Mouse (Mus musculus): Measurements from ENCODE around the gene Tcf25. TPM values are rescaled to one million over a fixed set of nuclear protein-coding genes. Genes with fewer than 3 reads are reported as not detected.

The Tcf25 gene
- 100 to 1,000 TPM; 568 to 614 TPM for total RNA-seq (2021)

DNA sequence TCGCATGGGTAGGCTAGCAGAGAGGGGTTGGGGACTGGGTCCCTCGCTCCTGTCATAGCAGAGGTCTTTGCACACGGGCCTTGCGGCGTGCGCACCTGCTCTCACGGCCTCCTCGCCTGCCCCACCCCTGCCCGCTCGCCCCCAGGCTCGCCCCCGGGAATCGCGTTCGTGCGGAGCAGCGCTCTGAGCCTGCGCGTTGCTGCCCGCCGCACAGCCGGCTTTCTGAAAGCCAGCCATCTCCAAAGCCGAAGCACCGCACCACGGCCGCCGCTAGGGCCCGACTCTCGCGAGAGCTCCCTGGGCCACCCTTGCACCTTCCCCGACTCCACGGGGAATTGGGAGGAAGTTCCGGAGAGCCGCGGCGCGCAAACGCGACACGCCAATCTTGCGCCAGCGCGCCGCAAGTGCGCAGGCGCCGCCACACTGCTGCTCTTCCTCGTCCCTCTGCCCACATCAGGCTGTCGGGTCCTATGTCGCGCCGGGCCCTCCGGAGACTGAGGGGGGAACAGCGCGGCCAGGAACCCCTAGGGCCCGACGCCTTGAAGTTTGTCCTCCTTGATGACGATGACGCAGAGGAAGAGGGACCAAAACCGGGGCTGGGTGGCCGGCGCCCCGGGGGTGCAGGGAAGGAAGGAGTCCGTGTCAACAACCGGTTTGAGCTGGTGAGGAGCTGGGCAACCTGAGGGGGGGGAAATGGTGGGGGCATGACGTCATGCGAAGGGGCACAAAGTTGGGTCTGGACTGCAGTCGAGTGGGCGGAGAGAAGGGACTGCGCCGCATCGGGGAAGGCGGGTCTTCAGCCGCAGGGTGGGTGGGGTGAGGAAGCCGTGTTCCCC is at the start of gene Tcf25:
TSS of gene Tcf25 (plus strand) at position 351 of the 836 bp plus-strand sequence.
- DNase-seq (ENCODE audit: low spot score in 2 of 2): peak; percentile 96 to 98

DNA sequence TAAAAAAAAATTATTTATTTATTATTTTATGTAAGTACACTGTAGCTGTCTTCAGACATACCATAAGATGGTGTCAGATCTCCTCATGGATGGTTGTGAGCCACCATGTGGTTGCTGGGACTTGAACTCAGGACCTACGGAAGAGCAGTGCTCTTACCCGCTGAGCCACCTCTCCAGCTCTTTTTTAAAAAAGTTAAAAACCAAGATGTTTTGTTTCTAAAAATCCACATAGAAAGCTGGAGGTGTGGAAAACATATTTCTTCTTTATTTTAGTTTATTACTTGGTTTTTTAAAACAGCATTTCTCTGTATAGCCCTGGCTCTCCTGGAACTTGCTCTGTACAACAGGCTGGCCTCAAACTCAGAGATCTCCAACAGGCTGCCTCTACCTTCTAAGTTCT is 45.0 kb upstream of the Tcf25 start:
- DNase-seq (ENCODE audit: low spot score in 2 of 2): no peak
- intact Hi-C loops (cut with DNase I): no loop called here

More for the DNA sequence above, at the start of gene Tcf25:
- intact Hi-C loops (cut with DNase I): loop anchor here (5.0 kb wide), 1 partner anchor 121 kb away; the partner anchor contains the start of genes Vps9d1 and Zfp276

DNA sequence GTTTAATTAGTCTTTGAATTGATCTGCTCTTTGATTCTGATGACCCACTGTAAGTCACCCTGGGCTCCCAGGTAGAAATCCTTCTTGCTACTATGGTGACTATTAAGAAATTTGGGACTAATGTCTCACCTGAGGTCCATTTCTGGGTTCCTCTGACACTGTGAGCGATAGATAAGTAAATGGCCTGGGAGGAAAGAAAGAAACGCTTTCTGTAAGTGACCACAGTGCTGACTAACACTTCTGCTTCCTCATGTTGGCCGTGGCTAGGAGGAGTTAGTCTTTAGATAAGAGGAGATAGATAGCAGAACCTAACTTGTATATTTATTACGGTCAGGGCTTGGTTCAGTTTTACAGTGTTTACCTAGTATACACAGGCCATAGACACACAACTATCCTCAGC is 44.2 kb upstream of the Tcf25 start:
- DNase-seq (ENCODE audit: low spot score in 2 of 2): no peak
- intact Hi-C loops (cut with DNase I): no loop called here

DNA sequence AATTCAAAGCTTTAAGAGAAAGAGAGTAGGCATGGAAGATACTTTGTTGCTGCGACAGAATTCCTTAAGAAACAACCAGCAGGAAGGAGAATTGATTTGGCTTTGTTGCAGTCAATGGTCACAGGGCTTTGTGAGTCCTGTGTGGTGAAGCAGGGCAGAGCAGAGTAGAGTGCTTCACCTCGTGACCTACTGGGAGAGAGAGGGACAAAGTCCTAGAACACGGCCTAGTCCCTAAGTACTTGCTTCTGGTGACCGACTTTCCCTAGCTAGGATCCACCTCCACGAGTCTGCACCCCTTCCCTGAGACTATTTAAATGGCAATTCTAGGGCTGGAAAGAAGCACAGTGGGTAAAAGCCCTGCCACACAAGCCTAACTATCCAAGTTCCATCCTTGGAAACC is 43.6 kb upstream of the Tcf25 start:
- intact Hi-C loops (cut with DNase I): no loop called here

DNA sequence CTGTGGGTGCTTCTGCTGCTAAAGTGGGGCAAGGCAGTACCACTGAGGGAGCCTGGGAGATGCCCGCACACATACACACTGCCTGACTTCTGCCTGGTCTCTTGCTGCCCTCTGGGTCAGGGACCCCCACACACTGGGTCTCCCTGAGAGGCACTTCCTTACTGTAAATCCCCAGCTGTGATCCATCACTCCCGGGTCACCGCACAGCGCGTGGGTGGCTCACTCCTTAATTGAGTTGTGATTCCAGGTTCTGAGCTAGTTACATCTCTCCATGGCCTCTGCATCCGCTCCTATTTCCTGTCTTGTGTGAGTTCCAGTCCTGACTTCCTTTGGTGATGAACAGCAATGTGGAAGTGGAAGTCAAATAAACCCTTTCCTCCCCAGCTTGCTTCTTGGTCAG is 42.9 kb upstream of the Tcf25 start:
- intact Hi-C loops (cut with DNase I): no loop called here
- DNase-seq (ENCODE audit: low spot score in 2 of 2): no peak

More for the DNA sequence above, 43.6 kb upstream of the Tcf25 start:
- DNase-seq (ENCODE audit: low spot score in 2 of 2): no peak

DNA sequence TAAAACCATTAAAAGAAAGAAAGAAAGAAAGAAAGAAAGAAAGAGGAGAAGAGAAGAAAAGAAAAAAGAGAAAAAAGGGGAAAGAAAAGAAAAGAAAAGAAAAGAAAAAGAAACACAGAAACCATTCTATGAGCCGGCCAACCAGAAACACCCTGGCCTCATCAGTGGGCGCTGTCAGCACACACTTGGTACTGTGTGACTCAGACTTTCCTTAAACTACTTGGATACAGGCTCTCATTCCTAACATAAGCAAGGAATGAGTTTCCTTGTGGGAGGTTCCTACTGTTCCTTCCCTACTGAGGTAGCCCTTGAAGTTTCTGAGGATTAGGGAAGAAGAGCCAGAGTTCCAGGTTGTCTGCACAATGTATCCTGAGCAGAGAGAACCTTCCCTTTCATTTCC is 42.3 kb upstream of the Tcf25 start:
- intact Hi-C loops (cut with DNase I): no loop called here
- DNase-seq (ENCODE audit: low spot score in 2 of 2): peak in 1 of 2 experiments; percentile 79

DNA sequence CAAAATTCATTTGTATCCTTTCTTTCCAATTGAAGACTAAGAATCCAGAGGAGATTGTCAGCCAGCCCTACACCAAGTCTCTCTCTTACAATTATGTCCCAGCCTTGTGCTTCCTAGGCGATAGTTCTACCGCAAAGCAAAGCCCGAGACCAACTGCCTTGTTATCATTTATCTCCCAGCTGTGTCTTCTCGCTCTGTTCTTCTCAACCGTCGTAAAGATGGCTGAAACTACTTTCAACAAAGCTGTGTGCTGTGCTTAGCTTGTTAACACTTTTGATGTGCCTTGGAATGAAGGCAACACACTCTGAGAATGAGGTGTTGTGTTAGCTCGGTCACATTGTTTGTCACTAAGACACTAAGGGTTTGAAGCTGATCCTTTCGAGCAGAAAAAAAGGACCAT is 41.7 kb upstream of the Tcf25 start:
- intact Hi-C loops (cut with DNase I): no loop called here
- no peak for DNase-seq (ENCODE audit: low spot score in 2 of 2)

DNA sequence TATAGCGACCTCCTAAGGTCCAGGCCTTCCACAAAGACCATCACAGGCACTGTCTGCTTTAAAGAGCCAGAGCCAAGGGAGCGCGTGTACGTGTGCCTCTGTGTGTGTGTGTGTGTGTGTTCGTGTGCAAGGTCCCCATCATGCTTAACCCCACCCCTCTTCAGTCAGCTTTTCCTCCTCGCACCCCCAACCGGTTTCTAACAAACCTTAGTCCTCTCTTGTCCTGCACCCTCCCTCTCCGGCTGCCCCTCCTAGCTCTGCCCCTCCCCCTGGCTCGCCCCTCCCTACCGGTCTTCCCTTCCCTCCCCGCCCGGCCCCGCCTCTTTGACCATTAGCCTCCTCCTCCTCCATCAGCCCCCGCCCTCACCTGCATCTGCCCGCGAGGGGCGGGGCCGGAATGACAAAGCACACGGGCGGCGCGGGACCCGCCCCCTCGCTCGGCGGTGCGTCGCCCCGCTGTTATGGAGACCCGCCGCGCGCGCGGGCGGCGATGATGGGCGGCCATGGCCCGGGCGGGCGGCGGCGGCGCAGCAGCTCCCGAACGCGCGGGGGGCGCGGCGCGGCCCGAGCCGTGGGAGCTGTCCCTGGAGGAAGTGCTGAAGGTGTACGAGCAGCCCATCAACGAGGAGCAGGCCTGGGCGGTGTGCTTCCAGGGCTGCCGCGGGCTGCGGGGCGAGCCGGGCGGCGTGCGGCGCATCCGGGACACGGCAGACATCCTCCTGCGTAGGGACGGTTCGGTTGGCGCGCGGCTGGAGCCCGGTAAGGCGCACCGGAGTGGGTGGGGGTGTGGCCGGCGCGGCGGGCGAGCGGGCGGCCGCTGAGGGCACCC is 41.1 kb upstream of the Tcf25 start, which contains the start of gene Spire2:
TSS of gene Spire2 (plus strand) at position 452 of the 829 bp plus-strand sequence.
- intact Hi-C loops (cut with DNase I): no loop called here
- peak; percentile 49 to 74 for DNase-seq (ENCODE audit: low spot score in 2 of 2)

DNA sequence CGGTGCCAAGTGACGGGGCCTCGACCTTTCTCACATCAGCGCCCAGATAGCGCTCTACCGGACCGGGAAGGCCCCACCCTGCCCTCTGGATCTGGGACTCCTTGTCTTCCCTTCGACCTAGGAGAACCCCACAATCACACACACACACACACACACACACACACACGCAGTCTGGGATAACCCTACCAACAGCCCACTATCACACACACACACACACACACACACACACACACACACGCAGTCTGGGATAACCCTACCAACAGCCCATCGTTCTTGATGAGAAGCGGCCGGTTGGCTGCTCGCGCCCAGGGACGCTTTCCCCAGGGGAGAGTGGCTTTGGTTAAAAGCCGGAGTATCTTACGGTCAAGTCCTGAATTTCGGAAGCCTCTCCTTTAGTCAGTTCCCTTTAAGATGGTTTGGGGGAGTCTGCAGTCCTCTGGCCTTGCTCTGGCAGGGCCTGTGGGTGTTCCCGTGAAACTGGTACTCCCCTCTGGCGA is 40.4 kb upstream of the Tcf25 start:
- peak in 1 of 2 experiments; percentile 9 for DNase-seq (ENCODE audit: low spot score in 2 of 2)
- intact Hi-C loops (cut with DNase I): no loop called here

DNA sequence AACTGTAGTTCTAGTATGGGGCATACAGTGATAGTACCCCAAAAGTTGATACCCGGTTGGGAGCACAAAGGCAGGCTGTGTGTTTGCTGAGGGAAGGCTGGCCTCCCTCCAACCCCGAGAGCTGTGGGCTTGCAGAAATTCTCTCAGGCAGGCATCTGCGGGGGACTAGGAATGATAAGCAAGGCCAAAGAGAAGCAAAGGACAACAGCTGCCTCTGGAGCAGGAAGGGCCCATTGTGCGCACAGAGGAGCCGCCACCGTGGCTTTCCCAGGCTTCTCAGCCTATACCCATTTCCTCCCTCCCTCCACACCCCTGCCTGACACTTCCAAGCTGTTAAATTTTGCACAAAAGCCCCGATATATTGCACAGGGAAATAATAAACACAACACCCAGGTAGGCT is 39.7 kb upstream of the Tcf25 start:
- intact Hi-C loops (cut with DNase I): no loop called here
- peak in 1 of 2 experiments; percentile 42 for DNase-seq (ENCODE audit: low spot score in 2 of 2)

DNA sequence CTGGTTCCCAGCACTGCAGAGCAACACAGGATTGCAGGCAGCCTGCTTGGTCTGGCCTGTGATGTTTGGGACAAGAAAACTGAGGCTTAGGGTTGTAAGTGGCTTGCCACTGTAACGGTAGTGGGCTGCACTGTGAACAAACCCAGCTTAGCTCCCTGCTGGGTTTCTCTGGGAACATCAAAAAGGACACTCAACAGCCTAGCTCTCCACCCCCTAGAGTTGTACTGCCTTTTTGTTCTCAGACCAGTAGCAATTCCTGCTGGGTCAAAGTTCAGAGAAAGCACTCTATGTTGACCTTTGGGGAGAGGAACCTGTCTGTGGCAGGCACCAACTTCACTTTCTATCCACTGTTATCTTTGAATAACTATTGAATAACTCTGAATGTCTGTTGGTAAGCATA is 39.1 kb upstream of the Tcf25 start:
- intact Hi-C loops (cut with DNase I): no loop called here

DNA sequence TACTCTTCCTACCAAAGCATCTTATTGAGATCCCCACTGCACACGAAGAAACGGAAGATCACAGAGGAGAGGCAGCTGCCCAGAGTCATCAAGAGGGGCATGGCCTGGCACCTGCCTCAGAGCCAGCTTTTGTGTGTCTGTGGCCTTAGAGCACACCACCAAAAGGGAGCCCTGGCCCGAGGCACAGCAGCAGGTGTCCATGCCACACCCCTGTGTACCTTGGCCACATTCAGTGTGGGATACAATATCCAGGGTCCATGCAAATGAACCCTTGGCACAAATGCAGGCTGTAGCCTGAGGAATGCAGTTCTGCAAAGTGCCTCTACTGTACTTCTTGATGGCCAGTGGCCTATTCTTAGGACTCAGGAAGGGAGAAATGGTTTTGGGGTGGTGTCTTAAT is 36.1 kb upstream of the Tcf25 start:
- no peak for DNase-seq (ENCODE audit: low spot score in 2 of 2)

More for the DNA sequence above, 39.1 kb upstream of the Tcf25 start:
- DNase-seq (ENCODE audit: low spot score in 2 of 2): no peak

DNA sequence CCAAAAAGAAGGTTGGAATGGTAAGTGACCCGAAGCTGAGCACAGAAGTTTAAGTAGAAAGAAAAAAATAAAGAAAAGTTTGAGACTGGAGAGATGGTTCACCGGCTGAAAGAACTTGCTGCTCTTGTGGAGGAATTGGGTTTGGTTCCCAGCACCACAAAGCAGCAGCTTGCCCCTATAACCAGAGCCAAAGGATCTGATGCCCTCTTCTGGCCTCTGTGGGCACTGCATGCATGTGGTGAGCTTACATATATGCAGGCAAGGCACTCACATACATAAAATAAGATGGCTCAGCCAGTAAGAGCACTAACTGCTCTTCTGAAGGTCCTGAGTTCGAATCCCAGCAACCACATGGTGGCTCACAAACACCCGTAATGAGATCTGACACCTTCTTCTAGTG is 33.5 kb upstream of the Tcf25 start:
- intact Hi-C loops (cut with DNase I): no loop called here
- DNase-seq (ENCODE audit: low spot score in 2 of 2): no peak

More for the DNA sequence above, 36.1 kb upstream of the Tcf25 start:
- intact Hi-C loops (cut with DNase I): no loop called here

DNA sequence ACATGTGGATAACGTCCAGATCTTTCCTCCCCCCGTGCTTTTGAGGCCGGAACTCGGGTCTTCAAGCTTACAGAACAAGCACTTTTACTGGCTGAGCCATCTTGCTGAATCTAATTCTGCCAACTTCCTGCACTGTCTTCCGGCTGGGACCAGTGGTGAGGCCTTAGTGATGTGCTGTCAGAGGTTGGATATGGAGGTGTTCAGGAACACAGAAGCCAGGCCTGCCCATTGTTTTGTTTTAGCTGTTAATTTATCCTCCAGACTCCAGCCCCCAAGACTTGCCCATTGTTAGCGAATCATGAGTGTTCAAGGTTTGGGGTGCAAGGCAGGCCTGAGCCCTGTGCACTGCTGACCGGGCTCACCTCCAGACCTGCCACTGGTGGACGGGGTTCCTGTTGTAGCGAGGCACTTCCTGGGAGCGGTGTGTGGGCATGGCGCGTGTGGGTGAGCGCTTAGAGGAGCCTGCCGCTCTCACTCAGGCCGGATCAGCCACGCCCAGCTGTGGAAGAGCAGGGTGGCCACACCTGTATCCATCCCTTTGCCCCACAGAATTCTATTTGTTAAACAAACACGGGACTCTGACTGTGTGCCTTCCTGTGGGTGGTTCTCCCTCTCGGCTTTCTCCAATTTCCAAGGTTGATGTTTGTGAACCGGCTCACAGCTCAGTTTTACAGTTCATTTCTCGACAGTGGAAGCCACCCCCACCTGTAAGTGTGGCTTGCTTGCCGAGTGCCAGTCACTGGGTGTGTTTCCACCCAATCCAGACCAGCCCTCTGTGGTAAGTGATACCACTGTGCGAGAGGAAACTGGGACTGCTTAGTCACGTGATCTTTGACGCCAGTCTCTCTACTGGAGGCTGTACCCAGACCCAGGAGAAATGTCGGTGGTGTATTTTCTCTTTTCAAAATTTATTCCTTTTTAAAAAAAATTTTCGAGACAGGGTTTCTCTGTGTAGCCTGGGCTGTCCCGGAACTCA is 32.2 kb upstream of the Tcf25 start:
- intact Hi-C loops (cut with DNase I): no loop called here
- DNase-seq (ENCODE audit: low spot score in 2 of 2): no peak

DNA sequence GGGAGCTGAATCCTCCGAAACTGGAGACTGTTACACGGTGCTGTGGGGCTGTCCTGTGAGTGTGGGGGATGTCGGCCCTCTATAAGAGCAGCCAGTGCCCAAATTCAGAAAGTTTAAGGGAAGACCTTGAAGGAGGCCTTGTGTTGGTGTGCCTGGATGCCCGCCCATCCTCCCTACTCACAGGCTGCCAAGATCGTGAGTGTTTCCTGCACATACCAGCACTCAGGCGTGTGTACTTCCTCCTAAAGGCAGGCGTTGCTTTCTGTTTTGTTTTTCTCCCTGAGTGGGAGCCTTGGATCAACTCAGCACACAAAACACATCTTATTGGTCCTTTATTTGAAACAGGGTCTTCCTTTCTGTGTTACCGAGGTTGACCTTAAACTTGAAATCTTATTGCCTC is 31.3 kb upstream of the Tcf25 start:
- intact Hi-C loops (cut with DNase I): no loop called here
- peak in 1 of 2 experiments; percentile 37 for DNase-seq (ENCODE audit: low spot score in 2 of 2)

DNA sequence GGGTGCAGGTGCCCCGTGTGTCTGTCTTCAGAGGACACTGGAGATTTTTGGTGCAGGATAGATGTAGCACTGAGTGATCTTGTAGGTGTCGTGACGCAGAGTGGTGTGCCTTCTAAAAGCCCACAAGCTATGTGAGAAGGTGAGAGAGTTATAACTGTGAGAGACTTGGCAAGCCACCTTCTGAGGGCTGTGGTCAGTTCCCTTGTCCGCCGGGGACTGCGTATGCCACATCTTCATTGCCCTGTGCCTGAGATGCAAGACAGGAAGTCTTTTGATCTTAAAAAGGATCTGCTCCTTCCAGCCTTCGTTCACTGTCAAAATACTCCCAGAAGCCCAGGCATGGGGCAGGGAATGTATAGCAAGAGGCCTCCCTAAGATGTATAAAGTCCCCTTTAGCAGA is 30.6 kb upstream of the Tcf25 start:
- no peak for DNase-seq (ENCODE audit: low spot score in 2 of 2)
- intact Hi-C loops (cut with DNase I): no loop called here

DNA sequence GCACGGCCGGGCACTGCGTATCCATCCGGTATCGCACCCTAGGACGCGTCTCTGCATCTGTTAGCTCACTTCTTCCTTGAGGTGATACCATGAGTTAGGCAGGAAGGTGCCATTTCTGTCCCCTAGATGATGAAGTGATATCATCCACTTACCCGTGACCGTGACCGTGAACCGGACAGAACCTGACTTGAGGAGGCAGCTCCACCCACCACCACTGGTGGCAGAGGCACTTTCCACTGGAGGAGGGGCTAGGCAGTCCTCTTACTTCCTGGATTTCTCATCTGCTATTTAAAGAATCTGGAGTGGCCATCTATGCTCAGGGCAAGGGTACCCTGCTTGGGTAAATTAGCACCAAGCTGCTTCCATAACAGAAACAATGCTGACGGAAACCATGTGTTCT is 30.1 kb upstream of the Tcf25 start:
- intact Hi-C loops (cut with DNase I): no loop called here
- no peak for DNase-seq (ENCODE audit: low spot score in 2 of 2)

DNA sequence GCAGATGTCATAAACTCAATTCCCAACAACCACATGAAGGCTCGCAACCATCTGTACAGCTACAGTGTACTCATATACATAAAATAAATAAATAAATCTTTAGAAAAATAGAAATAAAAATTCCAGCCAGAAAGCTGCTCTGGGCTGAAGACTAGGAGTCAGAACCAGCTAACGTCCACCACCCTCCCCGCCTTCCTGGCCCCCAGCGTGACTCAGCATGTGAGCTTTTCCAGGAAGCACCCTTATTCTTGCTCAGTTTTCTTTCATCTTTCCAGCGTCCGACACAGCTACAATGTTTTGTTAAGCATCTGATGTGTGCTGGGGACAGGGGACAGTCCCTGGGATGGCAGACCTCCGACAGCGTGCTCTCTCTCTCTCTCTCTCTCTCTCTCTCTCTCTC is 28.4 kb upstream of the Tcf25 start:
- intact Hi-C loops (cut with DNase I): no loop called here
- no peak for DNase-seq (ENCODE audit: low spot score in 2 of 2)

DNA sequence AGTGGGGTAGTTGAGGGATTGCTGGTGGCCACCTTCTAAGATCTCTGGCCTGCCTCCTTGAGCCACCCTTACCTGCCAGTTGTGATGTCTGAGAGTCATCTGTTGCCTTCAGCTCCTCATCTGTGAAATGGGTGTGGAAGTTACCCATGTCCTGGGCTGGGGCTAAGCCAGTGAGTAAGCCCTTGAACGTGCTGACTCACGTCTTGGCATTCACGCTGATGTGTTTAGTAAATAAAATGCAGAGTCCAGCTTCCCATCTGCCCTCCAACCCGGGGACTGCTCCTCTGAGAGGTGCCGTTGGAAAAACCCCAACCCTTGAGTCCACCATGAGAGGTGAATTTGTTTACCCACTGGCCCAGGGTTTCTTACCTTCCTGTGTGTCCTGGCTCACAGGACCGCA is 27.7 kb upstream of the Tcf25 start:
- DNase-seq (ENCODE audit: low spot score in 2 of 2): no peak
- intact Hi-C loops (cut with DNase I): no loop called here
